Mouse (Mus musculus): ENCODE results near the gene Ankmy2. TPM values are rescaled to one million over a fixed set of nuclear protein-coding genes. Genes with fewer than 3 reads are reported as not detected.
A peak's percentile ranks its signal among the peaks of the same experiment; 100 is the strongest.

The Ankmy2 gene
- polyA plus RNA-seq, 1 experiment from 2014 or later: 34.5 TPM

- Histone ChIP-seq H3K36me3 (peaks cover 44% of the 10 kb centered on the region), H3K4me2 (replicated peaks) (no peak overlapping the region), H3K9ac (no peak overlapping the region), H3K4me1 (no peaks in the 10 kb centered on the region), H3K9me3 (replicated peaks) (no peaks in the 10 kb centered on the region), H3K27ac (no peak overlapping the region), H3K27me3 (no peaks in the 10 kb centered on the region), H3K4me3 (no peak overlapping the region)
- WGBS: 96% methylated on average over 3 of the region's 3 CpGs
- no peak for ATAC-seq (ENCODE audit: low FRiP score)
Observed at GRCm38 (mm10) chr12:36135409-36135808, 21.5 kb upstream of the Ankmy2 start.

- H3K27ac ChIP-seq: no peak overlapping the region
- H3K27me3 ChIP-seq: no peaks in the 10 kb centered on the region
- no peak overlapping the region for H3K4me3 ChIP-seq
- no peaks in the 10 kb centered on the region for H3K4me1 ChIP-seq
- no peak overlapping the region for H3K4me2 ChIP-seq (replicated peaks)
- no peak overlapping the region for H3K9ac ChIP-seq
- peaks cover 47% of the 10 kb centered on the region for H3K36me3 ChIP-seq
- ATAC-seq (ENCODE audit: low FRiP score): no peak
- WGBS: 97% methylated on average over 8 of the region's 8 CpGs
- H3K9me3 ChIP-seq (replicated peaks): no peaks in the 10 kb centered on the region
Observed at GRCm38 (mm10) chr12:36136285-36136684, 20.6 kb upstream of the Ankmy2 start.

GRCm38 (mm10) chr12:36137192-36137591 is 19.7 kb upstream of the Ankmy2 start:
- Histone ChIP-seq H3K36me3 (peaks cover 40% of the 10 kb centered on the region), H3K27me3 (no peaks in the 10 kb centered on the region), H3K4me2 (replicated peaks) (no peak overlapping the region), H3K9ac (no peak overlapping the region), H3K27ac (no peak overlapping the region), H3K4me1 (no peaks in the 10 kb centered on the region), H3K4me3 (no peak overlapping the region), H3K9me3 (replicated peaks) (no peaks in the 10 kb centered on the region)
- 91% methylated on average over 4 of the region's 4 CpGs for WGBS
- no peak for ATAC-seq (ENCODE audit: low FRiP score)

GRCm38 (mm10) chr12:36140401-36140800 is 16.5 kb upstream of the Ankmy2 start:
- Histone ChIP-seq H3K4me3 (no peak overlapping the region), H3K27me3 (no peaks in the 10 kb centered on the region), H3K4me2 (replicated peaks) (no peak overlapping the region), H3K9me3 (replicated peaks) (no peaks in the 10 kb centered on the region), H3K9ac (no peak overlapping the region), H3K4me1 (no peaks in the 10 kb centered on the region), H3K36me3 (peaks cover 17% of the 10 kb centered on the region), H3K27ac (no peak overlapping the region)
- ATAC-seq (ENCODE audit: low FRiP score): no peak
- WGBS: 91% methylated on average over 6 of the region's 6 CpGs

- 96% methylated on average over 3 of the region's 3 CpGs for WGBS
- Histone ChIP-seq H3K27ac (no peak overlapping the region), H3K4me2 (replicated peaks) (no peak overlapping the region), H3K36me3 (no peaks in the 10 kb centered on the region), H3K9ac (no peak overlapping the region), H3K4me1 (no peaks in the 10 kb centered on the region), H3K27me3 (no peaks in the 10 kb centered on the region), H3K9me3 (replicated peaks) (no peaks in the 10 kb centered on the region), H3K4me3 (no peak overlapping the region)
- ATAC-seq (ENCODE audit: low FRiP score): no peak
Observed at GRCm38 (mm10) chr12:36146230-36147011, 10.5 kb upstream of the Ankmy2 start.

GRCm38 (mm10) chr12:36150265-36150664 is 6.6 kb upstream of the Ankmy2 start:
- WGBS: 96% methylated on average over 2 of the region's 2 CpGs
- Histone ChIP-seq H3K27ac (no peak overlapping the region), H3K27me3 (no peaks in the 10 kb centered on the region), H3K4me2 (replicated peaks) (no peak overlapping the region), H3K36me3 (no peaks in the 10 kb centered on the region), H3K4me3 (no peak overlapping the region), H3K9me3 (replicated peaks) (no peaks in the 10 kb centered on the region), H3K4me1 (peaks cover 14% of the 10 kb centered on the region), H3K9ac (no peak overlapping the region)
- ATAC-seq (ENCODE audit: low FRiP score): no peak

- WGBS: 99% methylated on average over 2 of the region's 2 CpGs
- Histone ChIP-seq H3K27ac (no peak overlapping the region), H3K4me1 (peaks cover 14% of the 10 kb centered on the region), H3K9me3 (replicated peaks) (no peaks in the 10 kb centered on the region), H3K9ac (no peak overlapping the region), H3K36me3 (no peaks in the 10 kb centered on the region), H3K27me3 (no peaks in the 10 kb centered on the region), H3K4me3 (no peak overlapping the region), H3K4me2 (replicated peaks) (no peak overlapping the region)
- no peak for ATAC-seq (ENCODE audit: low FRiP score)
Observed at GRCm38 (mm10) chr12:36150737-36151136, 6.2 kb upstream of the Ankmy2 start.

GRCm38 (mm10) chr12:36155141-36155641 is 1.7 kb upstream of the Ankmy2 start:
- Histone ChIP-seq H3K27ac (no peak overlapping the region), H3K4me3 (peak overlapping the region; percentile 91), H3K4me2 (replicated peaks) (peak overlapping the region; percentile 70), H3K4me1 (peaks cover 22% of the 10 kb centered on the region), H3K9me3 (replicated peaks) (no peaks in the 10 kb centered on the region), H3K9ac (peak overlapping the region; percentile 91), H3K27me3 (no peaks in the 10 kb centered on the region), H3K36me3 (no peaks in the 10 kb centered on the region)
- ATAC-seq (ENCODE audit: low FRiP score): no peak
- 12% methylated on average over 8 of the region's 8 CpGs for WGBS

- Histone ChIP-seq H3K9me3 (replicated peaks) (no peaks in the 10 kb centered on the region), H3K36me3 (no peaks in the 10 kb centered on the region), H3K4me1 (peaks cover 22% of the 10 kb centered on the region), H3K4me3 (peak overlapping the region; percentile 91), H3K27me3 (no peaks in the 10 kb centered on the region), H3K9ac (peak overlapping the region; percentile 91), H3K27ac (peak overlapping the region; percentile 92), H3K4me2 (replicated peaks) (peak overlapping the region; percentile 70)
- ATAC-seq (ENCODE audit: low FRiP score): no peak; the same call in 1 of the 2 replicates
- under 1% methylated on average over 33 of the region's 33 CpGs for WGBS
Observed at GRCm38 (mm10) chr12:36156101-36156636, 745 bp upstream of the Ankmy2 start.

GRCm38 (mm10) chr12:36157304-36157637 is 357 bp downstream of the Ankmy2 start:
- peak overlapping the region; percentile 91 for H3K4me3 ChIP-seq
- H3K27me3 ChIP-seq: no peaks in the 10 kb centered on the region
- no peaks in the 10 kb centered on the region for H3K36me3 ChIP-seq
- WGBS: under 1% methylated on average over 14 of the region's 14 CpGs
- H3K9ac ChIP-seq: peak overlapping the region; percentile 91
- no peaks in the 10 kb centered on the region for H3K9me3 ChIP-seq (replicated peaks)
- H3K4me2 ChIP-seq (replicated peaks): peak overlapping the region; percentile 70
- ATAC-seq (ENCODE audit: low FRiP score): peak; percentile 54
- peaks cover 22% of the 10 kb centered on the region for H3K4me1 ChIP-seq
- peak overlapping the region; percentile 92 for H3K27ac ChIP-seq

GRCm38 (mm10) chr12:36157638-36158308 is 859 bp downstream of the Ankmy2 start, which contains the start of gene Bzw2:
TSS of gene Bzw2 (minus strand) at chr12:36158080.
- H3K4me1 ChIP-seq: peaks cover 22% of the 10 kb centered on the region
- ATAC-seq (ENCODE audit: low FRiP score): peak; percentile 23
- H3K9ac ChIP-seq: peak within 1 kb of the TSS; percentile 91
- no peaks in the 10 kb centered on the region for H3K27me3 ChIP-seq
- no peaks in the 10 kb centered on the region for H3K36me3 ChIP-seq
- peak within 1 kb of the TSS; percentile 92 for H3K27ac ChIP-seq
- WGBS: 3% methylated on average over 26 of the region's 26 CpGs
- H3K4me3 ChIP-seq: peak within 1 kb of the TSS; percentile 91
- peak within 1 kb of the TSS; percentile 70 for H3K4me2 ChIP-seq (replicated peaks)
- no peaks in the 10 kb centered on the region for H3K9me3 ChIP-seq (replicated peaks)

GRCm38 (mm10) chr12:36164126-36164791 is 7.3 kb downstream of the Ankmy2 start:
- Histone ChIP-seq H3K4me2 (replicated peaks) (no peak overlapping the region), H3K4me1 (no peaks in the 10 kb centered on the region), H3K27ac (no peak overlapping the region), H3K9ac (no peak overlapping the region), H3K36me3 (no peaks in the 10 kb centered on the region), H3K9me3 (replicated peaks) (no peaks in the 10 kb centered on the region), H3K4me3 (no peak overlapping the region), H3K27me3 (no peaks in the 10 kb centered on the region)
- no peak for ATAC-seq (ENCODE audit: low FRiP score)
- 82% methylated on average over 7 of the region's 7 CpGs for WGBS

Measured in hindbrain, embryonic 12.5 days (tissue).